8 mouse cellular contexts compared by ENCODE assay signal in the genomic region with DNA sequence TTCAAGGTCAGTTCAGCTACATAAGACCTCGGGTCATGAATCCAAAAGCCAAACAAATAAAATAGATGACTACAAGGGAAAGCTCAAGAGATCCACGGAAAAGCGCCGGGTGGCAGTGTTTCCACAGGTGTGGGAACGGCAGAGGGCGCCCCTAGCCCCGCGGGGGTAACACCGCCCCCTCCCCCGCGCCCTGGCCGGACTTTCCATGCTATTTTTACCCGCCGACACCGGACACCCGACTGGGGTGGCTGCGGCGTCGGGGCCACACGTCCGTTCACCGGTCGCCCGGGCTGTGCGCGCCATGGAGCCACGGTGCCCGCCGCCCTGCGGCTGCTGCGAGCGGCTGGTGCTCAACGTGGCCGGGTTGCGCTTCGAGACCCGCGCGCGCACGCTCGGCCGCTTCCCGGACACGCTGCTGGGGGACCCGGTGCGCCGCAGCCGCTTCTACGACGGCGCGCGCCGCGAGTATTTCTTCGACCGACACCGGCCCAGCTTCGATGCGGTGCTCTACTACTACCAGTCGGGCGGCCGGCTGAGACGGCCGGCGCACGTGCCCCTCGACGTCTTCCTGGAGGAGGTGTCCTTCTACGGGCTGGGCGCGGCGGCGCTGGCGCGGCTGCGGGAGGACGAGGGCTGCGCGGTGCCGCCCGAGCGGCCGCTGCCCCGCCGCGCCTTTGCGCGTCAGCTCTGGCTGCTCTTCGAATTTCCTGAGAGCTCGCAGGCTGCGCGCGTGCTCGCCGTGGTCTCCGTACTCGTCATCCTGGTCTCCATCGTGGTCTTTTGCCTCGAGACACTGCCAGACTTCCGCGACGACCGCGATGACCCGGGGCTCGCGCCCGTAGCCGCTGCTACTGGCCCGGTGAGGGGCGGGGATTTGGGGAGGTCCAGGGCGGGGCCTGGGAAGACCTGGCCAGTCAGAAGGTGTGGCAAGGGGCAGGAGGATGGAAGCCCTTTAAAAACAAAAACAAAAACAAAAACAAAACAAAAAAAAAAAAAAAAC. TPM values are rescaled to one million over a fixed set of nuclear protein-coding genes. Genes with fewer than 3 reads are reported as not detected.
A peak's percentile ranks its signal among the peaks of the same experiment; 100 is the strongest.
DNase-seq lines count a peak whose midpoint lies in the region; ATAC-seq and TF ChIP-seq lines count a peak whose summit lies in the region.

No protein-coding gene starts in this region.

- no peaks in the 10 kb centered on the region for H3K36me3 ChIP-seq in megakaryocyte, embryonic 14.5 days (replicated peaks; ENCODE audit: low read length)
- no peaks in the 10 kb centered on the region for H3K36me3 ChIP-seq in hindbrain, postnatal 0 days (ENCODE audit: insufficient read depth, low read length)
- H3K36me3 ChIP-seq in lung, embryonic 14.5 days (ENCODE audit: insufficient read depth), result no peaks in the 10 kb centered on the region
- H3K36me3 ChIP-seq in stomach, embryonic 16.5 days (ENCODE audit: control insufficient read depth, insufficient read depth, low read length), result no peaks in the 10 kb centered on the region

- peak overlapping the region; percentile 91 for H3K4me3 ChIP-seq in megakaryocyte, embryonic 14.5 days (replicated peaks)
- H3K4me3 ChIP-seq in gastrocnemius, adult 2 months, result peak overlapping the region; percentile 81
- H3K4me3 ChIP-seq in hindbrain, postnatal 0 days (ENCODE audit: low read length), result peak overlapping the region; percentile 34
- peak overlapping the region; percentile 39 for H3K4me3 ChIP-seq in lung, embryonic 14.5 days (ENCODE audit: low read depth, low read length)
- peak overlapping the region; percentile 49 for H3K4me3 ChIP-seq in stomach, embryonic 16.5 days (replicated peaks; ENCODE audit: low read length)

- H3K4me1 ChIP-seq in megakaryocyte, embryonic 14.5 days, result peaks cover 35% of the 10 kb centered on the region
- H3K4me1 ChIP-seq in hindbrain, postnatal 0 days (ENCODE audit: insufficient read depth, low read length), result no peaks in the 10 kb centered on the region
- H3K4me1 ChIP-seq in lung, embryonic 14.5 days (ENCODE audit: insufficient read depth), result no peaks in the 10 kb centered on the region
- 0 out of 2 replicates have a peak, but pooled peaks cover 6% of the 10 kb centered on the region for H3K4me1 ChIP-seq in stomach, embryonic 16.5 days (ENCODE audit: control insufficient read depth, insufficient read depth, low read length)

- H3K9me3 ChIP-seq in megakaryocyte, embryonic 14.5 days, result peaks cover 3% of the 10 kb centered on the region; the same call in 1 of the 2 replicates
- H3K9me3 ChIP-seq in hindbrain, postnatal 0 days (ENCODE audit: low read length), result no peaks in the 10 kb centered on the region
- H3K9me3 ChIP-seq in lung, embryonic 14.5 days (ENCODE audit: low read depth, low read length), result no peaks in the 10 kb centered on the region
- H3K9me3 ChIP-seq in stomach, embryonic 16.5 days (replicated peaks; ENCODE audit: control insufficient read depth, low read length), result no peaks in the 10 kb centered on the region

- TF ChIP-seq CTCF in gastrocnemius, adult 2 months (IDR thresholded peaks at IDR 0.05), result peak; percentile 72
- no peak for TF ChIP-seq CTCF in hindbrain, postnatal 0 days (IDR thresholded peaks at IDR 0.05; ENCODE audit: low read depth)
- no peak for TF ChIP-seq CTCF in lung, embryonic 14.5 days (IDR thresholded peaks at IDR 0.05; ENCODE audit: low read depth)

- intact Hi-C loops in gastrocnemius, adult 2 months (cut with DNase I), result no loop called here

- peak; percentile 93 for DNase-seq in gastrocnemius, adult 2 months
- peak; percentile 8 for DNase-seq in hindbrain, postnatal 0 days (ENCODE audit: low spot score)
- DNase-seq in lung, embryonic 14.5 days, result peak; percentile 32
- no peak for DNase-seq in thymus, postnatal 14 days
- no peak for DNase-seq in thymus, postnatal 10 days (ENCODE audit: low spot score in 2 of 2)

- peaks cover 81% of the 10 kb centered on the region for H3K27me3 ChIP-seq in megakaryocyte, embryonic 14.5 days (replicated peaks)
- H3K27me3 ChIP-seq in hindbrain, postnatal 0 days (ENCODE audit: insufficient read depth, low read length), result peaks cover 57% of the 10 kb centered on the region
- H3K27me3 ChIP-seq in lung, embryonic 14.5 days (ENCODE audit: insufficient read depth, low read length), result peaks cover 52% of the 10 kb centered on the region
- peaks cover 47% of the 10 kb centered on the region for H3K27me3 ChIP-seq in stomach, embryonic 16.5 days (ENCODE audit: control insufficient read depth, insufficient read depth, low read length)

- no peak for ATAC-seq in megakaryocyte, adult 5-6 weeks (ENCODE audit: poor library complexity, severe bottlenecking)
- peak; percentile 21; the same call in 1 of the 2 replicates for ATAC-seq in hindbrain, postnatal 0 days
- ATAC-seq in lung, embryonic 14.5 days (ENCODE audit: insufficient read depth), result no peak
- peak; percentile 22; the same call in 1 of the 2 replicates for ATAC-seq in stomach, embryonic 16.5 days (ENCODE audit: insufficient read depth, low FRiP score)

- H3K27ac ChIP-seq in gastrocnemius, adult 2 months, result peak overlapping the region; percentile 98
- H3K27ac ChIP-seq in hindbrain, postnatal 0 days, result no peak overlapping the region
- H3K27ac ChIP-seq in lung, embryonic 14.5 days (ENCODE audit: low read depth), result no peak overlapping the region
- H3K27ac ChIP-seq in stomach, embryonic 16.5 days (ENCODE audit: low read length), result no peak overlapping the region

- H3K9ac ChIP-seq in hindbrain, postnatal 0 days (replicated peaks; ENCODE audit: low read length), result peak overlapping the region; percentile 9; the same call in 1 of the 2 replicates
- H3K9ac ChIP-seq in lung, embryonic 14.5 days, result peak overlapping the region; percentile 32
- peak overlapping the region; percentile 66 for H3K9ac ChIP-seq in stomach, embryonic 16.5 days (ENCODE audit: low read length)

- 2% methylated on average over 109 of the region's 114 CpGs for WGBS in hindbrain, postnatal 0 days
- WGBS in lung, embryonic 14.5 days, result 2% methylated on average over 114 of the region's 114 CpGs
- WGBS in stomach, embryonic 16.5 days, result under 1% methylated on average over 112 of the region's 114 CpGs

- peak overlapping the region; percentile 50 for H3K4me2 ChIP-seq in hindbrain, postnatal 0 days (ENCODE audit: low read depth, low read length)
- peak overlapping the region; percentile 65 for H3K4me2 ChIP-seq in lung, embryonic 14.5 days
- peak overlapping the region; percentile 75 for H3K4me2 ChIP-seq in stomach, embryonic 16.5 days (ENCODE audit: low read depth, low read length)

RNA-seq across cellular contexts. Expression of a gene that starts 1.0 kb away (rescaled TPM):
- polyA plus RNA-seq in megakaryocyte, embryonic 14.5 days (2012; ENCODE audit: insufficient read depth, low replicate concordance), result not detected in 2 replicates
- not detected in 2 replicates for total RNA-seq in megakaryocyte, adult 5-6 weeks (2015)
- total RNA-seq in megakaryocyte, adult 5-6 weeks (2017), result not detected in 2 replicates
- total RNA-seq in gastrocnemius, adult 2 months (2021), result 10 to 100 TPM; 68.4 to 95.8 TPM
- total RNA-seq in hindbrain, postnatal 0 days (2014; rRNA removed), result 0.52 TPM in 1 of 2 replicates, not detected in the other
- not detected in 2 replicates for polyA plus RNA-seq in hindbrain, postnatal 0 days (2015; fragmentation: Nextera tagmentation; extraction: Ambion mirVana)
- 0.08 TPM in 1 of 2 replicates, not detected in the other for polyA plus RNA-seq in lung, embryonic 14.5 days (2014; fragmentation: Nextera tagmentation; extraction: Ambion mirVana)
- polyA plus RNA-seq in stomach, embryonic 16.5 days (2015; fragmentation: Nextera tagmentation; extraction: Ambion mirVana), result 0.09 TPM in 1 of 2 replicates, not detected in the other

RNA-seq across cellular contexts. Expression of a gene that starts 7.0 kb away (rescaled TPM):
- not detected in 2 replicates for polyA plus RNA-seq in megakaryocyte, embryonic 14.5 days (2012; ENCODE audit: insufficient read depth, low replicate concordance)
- not detected in 2 replicates for total RNA-seq in megakaryocyte, adult 5-6 weeks (2015)
- not detected in 2 replicates for total RNA-seq in megakaryocyte, adult 5-6 weeks (2017)
- total RNA-seq in gastrocnemius, adult 2 months (2021), result 1 to 10 TPM; 3.6 to 4.9 TPM
- 0.16 TPM in 1 of 2 replicates, not detected in the other for total RNA-seq in hindbrain, postnatal 0 days (2014; rRNA removed)
- 0.14 and 0.16 TPM in 2 replicates for polyA plus RNA-seq in hindbrain, postnatal 0 days (2015; fragmentation: Nextera tagmentation; extraction: Ambion mirVana)
- 1.9 and 2.2 TPM in 2 replicates for polyA plus RNA-seq in lung, embryonic 14.5 days (2014; fragmentation: Nextera tagmentation; extraction: Ambion mirVana)
- 1.3 and 1.6 TPM in 2 replicates for polyA plus RNA-seq in stomach, embryonic 16.5 days (2015; fragmentation: Nextera tagmentation; extraction: Ambion mirVana)

RNA-seq across cellular contexts. Expression of a gene that starts 10.9 kb away (rescaled TPM):
- 154 and 515 TPM in 2 replicates for polyA plus RNA-seq in megakaryocyte, embryonic 14.5 days (2012; ENCODE audit: insufficient read depth, low replicate concordance)
- total RNA-seq in megakaryocyte, adult 5-6 weeks (2015), result 69.6 and 94.3 TPM in 2 replicates
- total RNA-seq in megakaryocyte, adult 5-6 weeks (2017), result 261 and 320 TPM in 2 replicates
- total RNA-seq in gastrocnemius, adult 2 months (2021), result 10 to 100 TPM; 87.9 to 90.7 TPM
- total RNA-seq in hindbrain, postnatal 0 days (2014; rRNA removed), result 228 and 240 TPM in 2 replicates
- polyA plus RNA-seq in hindbrain, postnatal 0 days (2015; fragmentation: Nextera tagmentation; extraction: Ambion mirVana), result 143 and 145 TPM in 2 replicates
- 74.0 and 88.2 TPM in 2 replicates for polyA plus RNA-seq in lung, embryonic 14.5 days (2014; fragmentation: Nextera tagmentation; extraction: Ambion mirVana)
- 150 and 162 TPM in 2 replicates for polyA plus RNA-seq in stomach, embryonic 16.5 days (2015; fragmentation: Nextera tagmentation; extraction: Ambion mirVana)

RNA-seq across cellular contexts. Expression of a gene that starts 14.2 kb away (rescaled TPM):
- polyA plus RNA-seq in megakaryocyte, embryonic 14.5 days (2012; ENCODE audit: insufficient read depth, low replicate concordance), result not detected in 2 replicates
- total RNA-seq in megakaryocyte, adult 5-6 weeks (2015), result not detected in 2 replicates
- total RNA-seq in megakaryocyte, adult 5-6 weeks (2017), result not detected in 2 replicates
- total RNA-seq in gastrocnemius, adult 2 months (2021), result under 1 TPM; 0.51 to 0.73 TPM
- total RNA-seq in hindbrain, postnatal 0 days (2014; rRNA removed), result 1.3 TPM in 1 of 2 replicates, not detected in the other
- polyA plus RNA-seq in hindbrain, postnatal 0 days (2015; fragmentation: Nextera tagmentation; extraction: Ambion mirVana), result 0.60 and 0.74 TPM in 2 replicates
- polyA plus RNA-seq in lung, embryonic 14.5 days (2014; fragmentation: Nextera tagmentation; extraction: Ambion mirVana), result not detected in 2 replicates
- polyA plus RNA-seq in stomach, embryonic 16.5 days (2015; fragmentation: Nextera tagmentation; extraction: Ambion mirVana), result not detected in 2 replicates

RNA-seq across cellular contexts. Expression of a gene that starts 28.2 kb away (rescaled TPM):
- polyA plus RNA-seq in megakaryocyte, embryonic 14.5 days (2012; ENCODE audit: insufficient read depth, low replicate concordance), result 33.8 and 44.5 TPM in 2 replicates
- total RNA-seq in megakaryocyte, adult 5-6 weeks (2015), result 9.8 and 10.6 TPM in 2 replicates
- total RNA-seq in megakaryocyte, adult 5-6 weeks (2017), result 7.2 and 8.8 TPM in 2 replicates
- 100 to 1,000 TPM; 279 to 365 TPM for total RNA-seq in gastrocnemius, adult 2 months (2021)
- total RNA-seq in hindbrain, postnatal 0 days (2014; rRNA removed), result 21.1 and 22.4 TPM in 2 replicates
- polyA plus RNA-seq in hindbrain, postnatal 0 days (2015; fragmentation: Nextera tagmentation; extraction: Ambion mirVana), result 16.1 and 16.4 TPM in 2 replicates
- polyA plus RNA-seq in lung, embryonic 14.5 days (2014; fragmentation: Nextera tagmentation; extraction: Ambion mirVana), result 35.7 and 36.0 TPM in 2 replicates
- polyA plus RNA-seq in stomach, embryonic 16.5 days (2015; fragmentation: Nextera tagmentation; extraction: Ambion mirVana), result 46.3 and 47.3 TPM in 2 replicates

Comparison
In these comparisons a context has a peak if more than half of its experiments do, and no peak if none do; other contexts are left out.
1. H3K4me3 ChIP-seq: peak in every context shown above with its lines; median percentile 91 in megakaryocyte, embryonic 14.5 days; 81 in gastrocnemius, adult 2 months; 49 in stomach, embryonic 16.5 days; 39 in lung, embryonic 14.5 days; 34 in hindbrain, postnatal 0 days.
2. ATAC-seq: peak in hindbrain, postnatal 0 days (single experiment) and stomach, embryonic 16.5 days (single experiment); none in megakaryocyte, adult 5-6 weeks (single experiment) and lung, embryonic 14.5 days (single experiment).
3. DNase-seq: peak in gastrocnemius, adult 2 months (single experiment), hindbrain, postnatal 0 days (single experiment) and lung, embryonic 14.5 days (single experiment); none in thymus, postnatal 14 days (single experiment) and thymus, postnatal 10 days (0 of 2).
4. H3K9ac ChIP-seq: peak in every context shown above with its lines; median percentile 66 in stomach, embryonic 16.5 days; 32 in lung, embryonic 14.5 days; 9 in hindbrain, postnatal 0 days.
5. Peak in every context shown above with its lines, with median percentiles within 50 percentile points of each other: H3K4me2 ChIP-seq.